In the genomic region with DNA sequence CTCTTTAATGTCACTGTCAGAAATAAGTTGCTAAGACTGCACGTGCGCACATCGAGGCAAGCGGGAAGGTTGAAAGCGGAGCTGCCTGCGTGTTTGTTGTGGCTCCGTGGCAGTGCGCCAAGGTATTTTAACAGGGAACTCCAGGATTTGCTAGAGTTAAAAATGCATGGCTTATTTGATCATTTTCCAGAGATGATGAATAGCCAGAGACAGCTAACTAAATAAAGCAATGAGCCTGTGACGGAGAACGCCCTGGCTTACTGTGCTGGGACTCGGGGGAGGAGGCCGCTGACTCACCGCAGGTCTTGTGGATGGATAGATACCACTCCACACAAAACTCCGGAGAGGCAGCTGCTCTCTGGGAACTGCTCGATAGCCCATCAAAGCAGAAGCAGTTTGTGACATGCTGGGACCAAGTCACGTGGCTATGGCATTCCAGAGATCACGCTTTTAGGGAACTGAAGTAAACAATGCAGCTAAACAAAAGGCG, we compare ENCODE assay signal across 8 mouse cellular contexts. TPM values are rescaled to one million over a fixed set of nuclear protein-coding genes. Genes with fewer than 3 reads are reported as not detected.
DNase-seq lines count a peak whose midpoint lies in the region; ATAC-seq and TF ChIP-seq lines count a peak whose summit lies in the region.

No protein-coding gene starts in this region.

- WGBS in forebrain, embryonic 13.5 days, result 22% methylated on average over 18 of the region's 18 CpGs
- 58% methylated on average over 18 of the region's 18 CpGs for WGBS in forebrain, embryonic 11.5 days
- 35% methylated on average over 18 of the region's 18 CpGs for WGBS in heart, postnatal 0 days
- WGBS in liver, postnatal 0 days (ENCODE audit: insufficient replicate concordance), result 67% methylated on average over 18 of the region's 18 CpGs
- 15% methylated on average over 18 of the region's 18 CpGs for WGBS in stomach, embryonic 16.5 days

- no peak for DNase-seq in forebrain, embryonic 11.5 days (ENCODE audit: low spot score)
- DNase-seq in retina, postnatal 1 day, result peak; percentile 64
- DNase-seq in retina, embryonic 14.5 days (ENCODE audit: low spot score), result no peak
- peak; percentile 20 for DNase-seq in heart, postnatal 0 days (ENCODE audit: low spot score)
- DNase-seq in liver, postnatal 0 days, result no peak
- DNase-seq in thymus, postnatal 10 days (ENCODE audit: low spot score in 2 of 2), result no peak

- H3K36me3 ChIP-seq in forebrain, embryonic 13.5 days (ENCODE audit: poor library complexity, severe bottlenecking), result no peaks in the 10 kb centered on the region
- no peaks in the 10 kb centered on the region for H3K36me3 ChIP-seq in forebrain, embryonic 11.5 days (ENCODE audit: control insufficient read depth, insufficient read depth, low read length)
- H3K36me3 ChIP-seq in heart, postnatal 0 days (replicated peaks; ENCODE audit: control insufficient read depth, insufficient read depth, low read length), result no peaks in the 10 kb centered on the region
- no peaks in the 10 kb centered on the region for H3K36me3 ChIP-seq in liver, postnatal 0 days (replicated peaks; ENCODE audit: insufficient read depth, low read length)
- no peaks in the 10 kb centered on the region for H3K36me3 ChIP-seq in stomach, embryonic 16.5 days (ENCODE audit: control insufficient read depth, insufficient read depth, low read length)

- no peak for TF ChIP-seq EP300 in heart, postnatal 0 days (IDR thresholded peaks at IDR 0.05; ENCODE audit: low read depth)
- TF ChIP-seq EP300 in liver, postnatal 0 days (IDR thresholded peaks at IDR 0.05; ENCODE audit: low read depth), result no peak

- H3K9me3 ChIP-seq in forebrain, embryonic 13.5 days (replicated peaks), result no peaks in the 10 kb centered on the region
- H3K9me3 ChIP-seq in forebrain, embryonic 11.5 days (ENCODE audit: control insufficient read depth, low read length), result no peaks in the 10 kb centered on the region
- H3K9me3 ChIP-seq in heart, postnatal 0 days (replicated peaks; ENCODE audit: control insufficient read depth, low read length), result no peaks in the 10 kb centered on the region
- H3K9me3 ChIP-seq in liver, postnatal 0 days (ENCODE audit: low read length), result no peaks in the 10 kb centered on the region
- no peaks in the 10 kb centered on the region for H3K9me3 ChIP-seq in stomach, embryonic 16.5 days (replicated peaks; ENCODE audit: control insufficient read depth, low read length)

- H3K4me1 ChIP-seq in forebrain, embryonic 13.5 days, result peaks cover 18% of the 10 kb centered on the region
- H3K4me1 ChIP-seq in forebrain, embryonic 11.5 days (replicated peaks; ENCODE audit: control insufficient read depth, insufficient read depth, low read length), result peaks cover 4% of the 10 kb centered on the region; the same call in 1 of the 2 replicates
- H3K4me1 ChIP-seq in heart, postnatal 0 days (ENCODE audit: control insufficient read depth, insufficient read depth), result no peaks in the 10 kb centered on the region; the same call in 1 of the 2 replicates
- H3K4me1 ChIP-seq in liver, postnatal 0 days (ENCODE audit: insufficient read depth), result no peaks in the 10 kb centered on the region
- H3K4me1 ChIP-seq in stomach, embryonic 16.5 days (ENCODE audit: control insufficient read depth, insufficient read depth, low read length), result peaks cover 16% of the 10 kb centered on the region

- no peak for TF ChIP-seq CTCF in heart, postnatal 0 days (IDR thresholded peaks at IDR 0.05; ENCODE audit: low read depth)
- no peak for TF ChIP-seq CTCF in liver, postnatal 0 days (IDR thresholded peaks at IDR 0.05; ENCODE audit: low read depth)

- H3K27me3 ChIP-seq in forebrain, embryonic 13.5 days, result no peaks in the 10 kb centered on the region
- no peaks in the 10 kb centered on the region for H3K27me3 ChIP-seq in forebrain, embryonic 11.5 days (ENCODE audit: control insufficient read depth, insufficient read depth, low read length)
- H3K27me3 ChIP-seq in heart, postnatal 0 days (ENCODE audit: control insufficient read depth, insufficient read depth, low read length), result no peaks in the 10 kb centered on the region
- no peaks in the 10 kb centered on the region for H3K27me3 ChIP-seq in liver, postnatal 0 days (ENCODE audit: insufficient read depth, low read length)
- no peaks in the 10 kb centered on the region for H3K27me3 ChIP-seq in stomach, embryonic 16.5 days (ENCODE audit: control insufficient read depth, insufficient read depth, low read length)

- peak; percentile 55 for ATAC-seq in forebrain, embryonic 13.5 days
- no peak for ATAC-seq in forebrain, embryonic 11.5 days (replicated peaks; ENCODE audit: low FRiP score)
- ATAC-seq in heart, postnatal 0 days (ENCODE audit: insufficient read depth, low read depth), result peak; percentile 59; the same call in 1 of the 2 replicates
- ATAC-seq in liver, postnatal 0 days, result no peak
- ATAC-seq in stomach, embryonic 16.5 days (ENCODE audit: insufficient read depth, low FRiP score), result peak; percentile 79

- peak overlapping the region; percentile 18 for H3K9ac ChIP-seq in forebrain, embryonic 13.5 days
- no peak overlapping the region for H3K9ac ChIP-seq in forebrain, embryonic 11.5 days (ENCODE audit: low read length)
- no peak overlapping the region for H3K9ac ChIP-seq in heart, postnatal 0 days (replicated peaks; ENCODE audit: low read depth, low read length)
- no peak overlapping the region for H3K9ac ChIP-seq in liver, postnatal 0 days (replicated peaks)
- H3K9ac ChIP-seq in stomach, embryonic 16.5 days (ENCODE audit: low read length), result no peak overlapping the region

- peak overlapping the region; percentile 49 for H3K4me2 ChIP-seq in forebrain, embryonic 13.5 days
- no peak overlapping the region for H3K4me2 ChIP-seq in forebrain, embryonic 11.5 days (ENCODE audit: low read depth, low read length, severe bottlenecking)
- peak overlapping the region; percentile 24; the same call in 1 of the 2 replicates for H3K4me2 ChIP-seq in heart, postnatal 0 days (ENCODE audit: low read depth, low read length)
- 0 out of 2 replicates have a peak overlapping the region, but pooled peaks have one; percentile 9 for H3K4me2 ChIP-seq in liver, postnatal 0 days (ENCODE audit: low read depth, low read length)
- peak overlapping the region; percentile 23 for H3K4me2 ChIP-seq in stomach, embryonic 16.5 days (ENCODE audit: low read depth, low read length)

- H3K4me3 ChIP-seq in forebrain, embryonic 13.5 days, result no peak overlapping the region
- H3K4me3 ChIP-seq in forebrain, embryonic 11.5 days (ENCODE audit: low read depth, low read length), result no peak overlapping the region
- no peak overlapping the region for H3K4me3 ChIP-seq in heart, postnatal 0 days (ENCODE audit: low read depth, low read length)
- H3K4me3 ChIP-seq in liver, postnatal 0 days (ENCODE audit: low read depth, low read length), result no peak overlapping the region
- peak overlapping the region; percentile 1; the same call in 1 of the 2 replicates for H3K4me3 ChIP-seq in stomach, embryonic 16.5 days (replicated peaks; ENCODE audit: low read length)

- H3K27ac ChIP-seq in forebrain, embryonic 13.5 days, result peak overlapping the region; percentile 10; the same call in 1 of the 2 replicates
- H3K27ac ChIP-seq in forebrain, embryonic 11.5 days (ENCODE audit: low read depth, low read length), result no peak overlapping the region
- H3K27ac ChIP-seq in heart, postnatal 0 days (ENCODE audit: low read depth), result no peak overlapping the region
- H3K27ac ChIP-seq in liver, postnatal 0 days (ENCODE audit: low read depth), result no peak overlapping the region
- peak overlapping the region; percentile 63 for H3K27ac ChIP-seq in stomach, embryonic 16.5 days (ENCODE audit: low read length)

RNA-seq across cellular contexts. Expression of a gene that starts 30.5 kb away (rescaled TPM):
- polyA plus RNA-seq in forebrain, embryonic 13.5 days (2015; fragmentation: Nextera tagmentation; extraction: Ambion mirVana), result 0.31 TPM in 2 replicates
- polyA plus RNA-seq in forebrain, embryonic 11.5 days (2014; fragmentation: Nextera tagmentation; extraction: Ambion mirVana), result 0.15 and 0.41 TPM in 2 replicates
- 0.57 and 1.7 TPM in 2 replicates for total RNA-seq in heart, postnatal 0 days (2014; rRNA removed; ENCODE audit: low replicate concordance)
- polyA plus RNA-seq in heart, postnatal 0 days (2015; fragmentation: Nextera tagmentation; extraction: Ambion mirVana), result 0.89 and 1.2 TPM in 2 replicates
- 2.9 and 3.5 TPM in 2 replicates for polyA plus RNA-seq in liver, postnatal 0 days (2015; fragmentation: Nextera tagmentation; extraction: Ambion mirVana)
- polyA plus RNA-seq in stomach, embryonic 16.5 days (2015; fragmentation: Nextera tagmentation; extraction: Ambion mirVana), result 14.8 and 19.1 TPM in 2 replicates

Comparison
In these comparisons a context has a peak if more than half of its experiments do, and no peak if none do; other contexts are left out.
1. ATAC-seq: peak in forebrain, embryonic 13.5 days (single experiment), heart, postnatal 0 days (single experiment) and stomach, embryonic 16.5 days (single experiment); none in forebrain, embryonic 11.5 days (single experiment) and liver, postnatal 0 days (single experiment).
2. H3K27ac ChIP-seq: peak in forebrain, embryonic 13.5 days (single experiment) and stomach, embryonic 16.5 days (single experiment); none in forebrain, embryonic 11.5 days (single experiment), heart, postnatal 0 days (single experiment) and liver, postnatal 0 days (single experiment).
3. DNase-seq: peak in retina, postnatal 1 day (single experiment) and heart, postnatal 0 days (single experiment); none in forebrain, embryonic 11.5 days (single experiment), retina, embryonic 14.5 days (single experiment), liver, postnatal 0 days (single experiment) and thymus, postnatal 10 days (0 of 2).